ENCODE assay signal across 9 mouse cellular contexts in the genomic region with DNA sequence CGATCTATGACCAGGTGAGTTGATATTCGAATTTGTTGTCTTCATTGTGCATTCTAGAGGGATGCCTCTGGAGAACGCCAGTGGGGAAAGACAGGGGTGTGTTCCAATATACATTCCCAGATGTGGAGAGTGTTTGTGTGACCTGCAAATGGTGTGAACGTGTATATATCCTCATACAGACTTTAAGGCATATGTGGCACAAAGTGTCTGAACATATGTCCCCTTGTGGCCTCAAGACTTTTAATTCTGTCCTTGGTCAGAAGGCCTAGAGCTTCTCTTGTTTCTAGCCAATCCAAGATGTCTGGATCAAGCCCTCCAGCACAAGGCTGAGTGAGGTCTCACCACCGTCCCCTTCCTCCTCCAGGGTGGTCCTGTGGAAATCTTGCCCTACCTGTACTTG. TPM values are rescaled to one million over a fixed set of nuclear protein-coding genes. Genes with fewer than 3 reads are reported as not detected.
DNase-seq lines count a peak whose midpoint lies in the region; ATAC-seq and TF ChIP-seq lines count a peak whose summit lies in the region.
"Had no signal": no experiment of that assay in that cellular context is flagged by ENCODE, and none has a peak within 500 bp of the region (broad histone marks: within the 10 kb centered on the region; RNA-seq: fewer than 3 reads in every experiment).

No protein-coding gene starts in this region.

- peak overlapping the region; percentile 55 for H3K4me3 ChIP-seq in cerebellum, adult 2 months (replicated peaks; ENCODE audit: insufficient read depth, low read depth, low read length)
- peak overlapping the region; percentile 93 for H3K4me3 ChIP-seq in spleen, adult 2 months (ENCODE audit: extremely low read depth, insufficient read depth, insufficient read length)
- H3K4me3 ChIP-seq in limb, embryonic 13.5 days = peak overlapping the region; percentile 59
- peak overlapping the region; percentile 37 for H3K4me3 ChIP-seq in stomach, embryonic 14.5 days (ENCODE audit: low read depth, low read length)

- no peak for TF ChIP-seq POLR2A in cerebellum, adult 2 months (IDR thresholded peaks at IDR 0.05; ENCODE audit: borderline replicate concordance, insufficient read depth, low read length)
- no peak; the same call in 1 of the 2 replicates for TF ChIP-seq POLR2A in spleen, adult 2 months (IDR thresholded peaks at IDR 0.05; ENCODE audit: low read depth, low read length)

- no peaks in the 10 kb centered on the region for H3K4me1 ChIP-seq in cerebellum, adult 2 months (ENCODE audit: control insufficient read depth, insufficient read depth, low read length)
- peaks cover 31% of the 10 kb centered on the region for H3K4me1 ChIP-seq in spleen, adult 2 months (ENCODE audit: control insufficient read depth, insufficient read depth, insufficient read length)
- H3K4me1 ChIP-seq in limb, embryonic 13.5 days = peaks cover 10% of the 10 kb centered on the region
- no peaks in the 10 kb centered on the region for H3K4me1 ChIP-seq in stomach, embryonic 14.5 days (ENCODE audit: control insufficient read depth, insufficient read depth, low read length)

- 44% methylated on average over 5 of the region's 5 CpGs for WGBS in cerebellum, adult 2 months
- 3% methylated on average over 5 of the region's 5 CpGs for WGBS in spleen, adult 2 months
- WGBS in limb, embryonic 13.5 days = 40% methylated on average over 5 of the region's 5 CpGs
- 46% methylated on average over 5 of the region's 5 CpGs for WGBS in stomach, embryonic 14.5 days

- no peaks in the 10 kb centered on the region for H3K9me3 ChIP-seq in limb, embryonic 13.5 days
- no peaks in the 10 kb centered on the region for H3K9me3 ChIP-seq in stomach, embryonic 14.5 days (ENCODE audit: control insufficient read depth, low read depth, low read length)

- no peak overlapping the region for H3K27ac ChIP-seq in cerebellum, adult 2 months (ENCODE audit: insufficient read depth, low read length)
- peak overlapping the region; percentile 94 for H3K27ac ChIP-seq in spleen, adult 2 months (ENCODE audit: insufficient read depth, low read length)
- no peak overlapping the region for H3K27ac ChIP-seq in limb, embryonic 13.5 days
- H3K27ac ChIP-seq in stomach, embryonic 14.5 days (ENCODE audit: low read length) = no peak overlapping the region

- no peak for ATAC-seq in limb, embryonic 13.5 days (ENCODE audit: low FRiP score, low read depth)
- ATAC-seq in stomach, embryonic 14.5 days (ENCODE audit: insufficient number of reproducible peaks, insufficient read depth, low FRiP score, low read depth) = no peak

- no peaks in the 10 kb centered on the region for H3K27me3 ChIP-seq in cerebellum, adult 2 months (ENCODE audit: control insufficient read depth, insufficient read depth, low read length)
- no peaks in the 10 kb centered on the region for H3K27me3 ChIP-seq in spleen, adult 2 months (ENCODE audit: control insufficient read depth, insufficient read depth, low read length)
- H3K27me3 ChIP-seq in limb, embryonic 13.5 days = peaks cover 38% of the 10 kb centered on the region
- peaks cover 6% of the 10 kb centered on the region; the same call in 1 of the 2 replicates for H3K27me3 ChIP-seq in stomach, embryonic 14.5 days (ENCODE audit: control insufficient read depth, insufficient read depth, low read length)

- peak overlapping the region; percentile 95 for H3K4me2 ChIP-seq in limb, embryonic 13.5 days (replicated peaks)
- peak overlapping the region; percentile 81 for H3K4me2 ChIP-seq in stomach, embryonic 14.5 days (replicated peaks; ENCODE audit: low read depth, low read length)

- no peak for DNase-seq in cerebellum, adult 2 months
- no peak for DNase-seq in cerebellum, postnatal 14 days
- no peak for DNase-seq in spleen, adult 2 months (ENCODE audit: low read depth in 1 of 2, low spot score in 2 of 2)
- no peak for DNase-seq in spleen, postnatal 10 days (ENCODE audit: low spot score in 2 of 2)
- DNase-seq in gastrocnemius, postnatal 14 days = no peak
- no peak for DNase-seq in testis, postnatal 10 days (ENCODE audit: low spot score)

- intact Hi-C loops in gastrocnemius, postnatal 14 days (cut with DNase I; ENCODE audit: low total_unique reads) = loop anchor here (10.0 kb wide), 1 partner anchor 92 kb away; a partner anchor contains a TSS

- TF ChIP-seq CTCF in cerebellum, adult 2 months (IDR thresholded peaks at IDR 0.05; ENCODE audit: borderline replicate concordance, insufficient read depth, low read depth, low read length) = no peak
- TF ChIP-seq CTCF in spleen, adult 2 months (IDR thresholded peaks at IDR 0.05; ENCODE audit: extremely low read depth, insufficient read depth, insufficient read length, insufficient replicate concordance) = no peak

- peaks cover 21% of the 10 kb centered on the region for H3K36me3 ChIP-seq in spleen, adult 2 months (ENCODE audit: control insufficient read depth, insufficient read depth, low read length)
- no peaks in the 10 kb centered on the region for H3K36me3 ChIP-seq in limb, embryonic 13.5 days
- H3K36me3 ChIP-seq in stomach, embryonic 14.5 days (ENCODE audit: control insufficient read depth, insufficient read depth, low read length) = no peaks in the 10 kb centered on the region

- peak overlapping the region; percentile 69; the same call in 1 of the 2 replicates for H3K9ac ChIP-seq in limb, embryonic 13.5 days
- no peak overlapping the region for H3K9ac ChIP-seq in stomach, embryonic 14.5 days (replicated peaks; ENCODE audit: low read depth, low read length)

RNA-seq across cellular contexts. Expression of a gene that starts 0.9 kb away (rescaled TPM):
- polyA plus RNA-seq in cerebellum, adult 2 months (2012; rRNA removed) = 1.6 and 1.8 TPM in 2 replicates
- 116 and 178 TPM in 2 replicates for polyA plus RNA-seq in spleen, adult 2 months (2012; rRNA removed)
- 4.4 and 4.6 TPM in 2 replicates for polyA plus RNA-seq in limb, embryonic 13.5 days (2015; fragmentation: Nextera tagmentation; extraction: Ambion mirVana)
- 3.2 and 3.8 TPM in 2 replicates for polyA plus RNA-seq in stomach, embryonic 14.5 days (2014; fragmentation: Nextera tagmentation; extraction: Ambion mirVana)
- 1 to 10 TPM; 1.6 TPM for total RNA-seq in gastrocnemius, postnatal 14 days (2021)

RNA-seq across cellular contexts. Expression of a gene that starts 1.6 kb away (rescaled TPM):
- not detected in 2 replicates for polyA plus RNA-seq in cerebellum, adult 2 months (2012; rRNA removed)
- 0.08 TPM in 2 replicates for polyA plus RNA-seq in spleen, adult 2 months (2012; rRNA removed)
- polyA plus RNA-seq in limb, embryonic 13.5 days (2015; fragmentation: Nextera tagmentation; extraction: Ambion mirVana) = 0.06 and 0.14 TPM in 2 replicates
- not detected in 2 replicates for polyA plus RNA-seq in stomach, embryonic 14.5 days (2014; fragmentation: Nextera tagmentation; extraction: Ambion mirVana)
- total RNA-seq in gastrocnemius, postnatal 14 days (2021) = not detected
- total RNA-seq: liver, adult 2 months had no signal
- polyA plus RNA-seq: liver, adult 2 months had no signal

RNA-seq across cellular contexts. Expression of a gene that starts 26.1 kb away (rescaled TPM):
- polyA plus RNA-seq in cerebellum, adult 2 months (2012; rRNA removed) = 0.64 and 1.2 TPM in 2 replicates
- polyA plus RNA-seq in spleen, adult 2 months (2012; rRNA removed) = 1.2 and 1.3 TPM in 2 replicates
- polyA plus RNA-seq in limb, embryonic 13.5 days (2015; fragmentation: Nextera tagmentation; extraction: Ambion mirVana) = 0.45 and 0.56 TPM in 2 replicates
- 0.64 and 0.98 TPM in 2 replicates for polyA plus RNA-seq in stomach, embryonic 14.5 days (2014; fragmentation: Nextera tagmentation; extraction: Ambion mirVana)
- total RNA-seq in gastrocnemius, postnatal 14 days (2021) = 1 to 10 TPM; 1.2 to 2.4 TPM

Comparison
In these comparisons a context has a peak if more than half of its experiments do, and no peak if none do; other contexts are left out.
1. H3K4me3 ChIP-seq: peak in every context shown above with its lines; median percentile 93 in spleen, adult 2 months; 59 in limb, embryonic 13.5 days; 55 in cerebellum, adult 2 months; 37 in stomach, embryonic 14.5 days.
2. RNA of a gene that starts 0.9 kb away (polyA plus RNA-seq): 116 to 178 TPM in spleen, adult 2 months; 4.4 to 4.6 TPM in limb, embryonic 13.5 days, 3.2 to 3.8 TPM in stomach, embryonic 14.5 days and 1.6 to 1.8 TPM in cerebellum, adult 2 months; every median in the first group is over 10 times any median in the second.